Mouse (Mus musculus) liver, adult 2 months (tissue): ENCODE results near the gene Vmn1r50.

ENCODE experiments used
- CTCF ChIP-seq: fragments of 200-500 bp; IDR thresholded peaks from 2 replicates; pipeline ENCODE4 v1.5.1; 2011; ENCODE audit warnings: low read depth, low read length, control low read depth
- POLR2A ChIP-seq: fragments of 200-500 bp; IDR thresholded peaks from 2 replicates; pipeline ENCODE4 v1.6.1; 2011; ENCODE audit warnings: low read length, control low read depth; ENCODE audit not compliant: insufficient read depth; ENCODE audit errors: extremely low read depth

DNA sequence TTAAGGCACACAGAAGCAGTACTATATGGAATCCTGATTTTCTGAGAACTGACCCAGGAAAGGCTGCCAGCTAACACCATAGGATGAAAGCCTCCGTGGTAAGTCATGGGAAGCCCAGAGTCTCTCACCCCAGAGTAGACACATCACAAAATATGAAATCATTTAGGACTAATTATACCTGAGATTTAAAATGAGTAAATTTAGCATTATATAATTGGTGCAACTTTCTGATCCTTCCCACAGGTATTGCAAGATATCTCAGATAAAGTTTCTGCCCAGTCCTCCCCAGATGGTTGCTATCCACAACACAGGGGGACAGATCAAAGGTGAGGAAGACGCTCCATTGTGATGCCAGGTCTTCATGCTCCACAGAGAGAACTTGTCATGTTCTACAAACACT, at the start of gene Vmn1r50:
- no peak for TF ChIP-seq CTCF
- no peak for TF ChIP-seq POLR2A
